Mouse (Mus musculus): ENCODE measurements at regions not wholly inside any gene's neighbourhood (a gene's known extent, or its start where the extent isn't known, plus 50 kb on each side); places are given as distances from the start of the nearest gene placed in this dataset.

DNA sequence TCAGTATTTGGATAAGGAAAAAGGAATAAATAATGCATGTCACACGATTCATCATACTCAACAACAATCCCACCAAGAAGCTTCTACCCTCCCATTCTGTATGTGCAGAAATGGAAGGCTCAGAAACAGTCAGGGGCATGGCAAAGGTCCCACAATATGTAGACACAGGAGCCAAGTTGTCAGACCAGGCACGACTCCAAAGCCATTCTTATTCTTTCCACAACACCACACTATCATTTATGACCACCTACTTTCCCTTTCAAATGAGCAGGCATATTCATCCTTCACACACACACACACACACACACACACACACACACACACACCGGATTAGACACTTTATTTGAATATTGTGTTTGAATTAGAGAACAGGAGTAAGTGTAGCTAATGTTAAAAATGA is 232.0 kb downstream of the Rab28 start:
- in situ Hi-C loops (cut with MboI, MseI) = no loop called here

GRCm38 (mm10) chr5:41445512-41446005 is 262.4 kb downstream of the Rab28 start:
- in situ Hi-C loops (cut with MboI, MseI) = no loop called here

DNA sequence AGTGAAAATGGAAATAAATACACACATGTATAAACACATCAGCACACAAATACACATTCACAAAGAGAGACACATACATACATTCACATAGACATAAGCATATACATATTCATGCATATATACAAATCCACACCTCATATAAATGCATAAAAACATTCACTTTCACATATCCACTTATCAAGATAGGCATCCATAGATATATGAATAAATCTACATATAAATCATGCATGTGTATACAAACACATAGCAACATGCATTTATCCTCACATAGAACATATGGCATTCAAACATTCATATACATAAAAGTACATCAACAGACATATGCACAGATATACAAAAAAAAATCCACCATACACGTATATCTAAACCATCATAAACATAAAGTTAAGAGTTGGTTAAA is 266.9 kb downstream of the Rab28 start:
- in situ Hi-C loops (cut with MboI, MseI) = no loop called here

DNA sequence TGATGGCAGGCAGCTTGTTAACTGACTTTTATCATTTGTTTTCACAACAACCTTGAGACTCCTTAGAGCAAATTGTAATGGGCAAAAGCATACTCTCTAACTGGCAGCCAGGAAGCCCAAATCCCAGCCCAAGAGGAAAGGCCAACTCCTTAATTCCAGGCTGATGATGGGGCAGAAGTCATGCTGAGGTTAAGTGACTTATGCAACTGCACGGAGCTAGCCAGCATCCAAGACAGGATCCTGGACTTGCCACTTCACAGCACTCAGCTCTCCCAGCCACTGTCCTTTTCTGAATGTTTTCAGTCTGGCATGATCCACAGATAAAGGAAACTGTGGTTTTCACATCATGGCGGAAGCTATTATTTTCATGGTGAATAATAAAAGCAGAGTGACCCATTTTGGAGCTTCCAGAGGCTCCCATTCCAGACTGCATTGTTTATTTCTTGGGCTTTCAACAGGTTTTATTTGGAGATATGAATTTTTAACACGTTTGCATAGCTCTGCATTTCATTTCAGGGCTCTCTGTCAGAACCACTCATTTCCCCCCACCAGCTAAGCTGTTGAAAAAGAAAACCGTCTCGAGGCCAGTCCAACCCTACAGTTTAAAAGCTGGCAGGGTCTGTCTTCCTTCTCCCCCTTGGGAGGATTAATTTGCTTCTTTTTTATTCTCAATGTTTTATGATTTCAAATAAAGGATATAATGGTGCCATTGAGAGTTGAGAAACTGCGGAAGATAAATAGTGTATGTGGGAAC is 288.7 kb downstream of the Rab28 start:
- in situ Hi-C loops (cut with MboI, MseI) = no loop called here

GRCm38 (mm10) chr5:41409070-41409668 is 298.8 kb downstream of the Rab28 start:
- in situ Hi-C loops (cut with MboI, MseI) = no loop called here

GRCm38 (mm10) chr5:41392802-41393234 is 315.1 kb downstream of the Rab28 start:
- in situ Hi-C loops (cut with MboI, MseI) = no loop called here

DNA sequence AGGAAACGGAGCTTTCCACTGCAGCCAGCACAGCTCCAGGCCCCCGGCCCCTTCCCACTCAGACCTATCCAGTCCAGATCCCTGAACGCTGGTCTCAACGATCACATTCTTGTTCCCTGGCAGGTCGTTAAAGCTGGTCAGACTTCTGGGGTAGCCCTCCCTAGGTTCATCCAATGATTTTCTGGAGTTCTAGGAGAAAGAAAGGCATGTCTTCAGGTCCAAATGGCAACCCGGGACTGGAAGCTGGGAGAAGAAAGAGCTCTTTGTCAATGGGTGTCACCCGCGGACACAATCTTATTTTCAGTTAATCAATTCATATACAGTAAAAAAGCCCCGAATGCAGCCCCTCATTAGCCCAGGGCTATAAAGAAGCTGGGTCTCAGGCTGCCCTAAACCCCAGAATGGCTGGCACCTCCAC is 315.8 kb downstream of the Rab28 start:
- in situ Hi-C loops (cut with MboI, MseI) = no loop called here

DNA sequence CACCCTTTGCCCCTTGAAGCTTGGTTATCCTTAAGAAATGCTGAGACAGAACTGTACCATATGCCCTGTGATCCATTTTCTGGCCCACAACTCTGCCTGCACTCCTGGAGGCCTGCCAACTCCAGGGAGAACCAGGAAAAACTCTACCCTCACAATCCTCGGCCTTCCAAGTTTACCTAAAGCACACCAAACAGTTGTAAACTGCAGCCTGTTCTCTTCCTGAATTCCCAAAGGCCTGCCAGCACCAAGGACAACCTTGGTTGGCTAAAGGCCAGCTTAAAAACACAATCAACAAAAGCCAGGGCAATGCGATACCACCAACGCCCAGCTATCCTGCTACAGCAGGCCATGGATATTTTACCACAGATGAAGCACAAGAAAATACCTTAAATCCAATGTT is 334.5 kb downstream of the Rab28 start:
- in situ Hi-C loops (cut with MboI, MseI) = no loop called here

DNA sequence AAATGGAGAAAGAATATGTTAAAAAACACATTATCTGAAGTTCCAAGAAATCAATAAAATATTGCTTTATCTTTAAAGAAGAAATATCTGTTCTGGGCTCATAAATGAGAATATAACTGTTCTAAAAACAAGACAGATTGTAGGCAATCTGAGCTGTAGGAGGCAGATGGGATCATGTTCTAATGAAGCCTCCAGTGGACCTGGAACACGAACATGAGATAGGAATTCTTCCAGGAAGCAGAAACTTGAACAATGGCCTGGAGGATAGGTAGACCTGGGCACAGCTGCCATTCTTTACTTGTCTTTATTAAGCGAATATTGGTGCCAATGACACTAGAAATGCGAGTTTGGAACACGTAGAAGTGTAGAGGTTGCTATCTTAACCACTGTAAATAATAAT is 336.5 kb downstream of the Rab28 start:
- in situ Hi-C loops (cut with MboI, MseI) = no loop called here

DNA sequence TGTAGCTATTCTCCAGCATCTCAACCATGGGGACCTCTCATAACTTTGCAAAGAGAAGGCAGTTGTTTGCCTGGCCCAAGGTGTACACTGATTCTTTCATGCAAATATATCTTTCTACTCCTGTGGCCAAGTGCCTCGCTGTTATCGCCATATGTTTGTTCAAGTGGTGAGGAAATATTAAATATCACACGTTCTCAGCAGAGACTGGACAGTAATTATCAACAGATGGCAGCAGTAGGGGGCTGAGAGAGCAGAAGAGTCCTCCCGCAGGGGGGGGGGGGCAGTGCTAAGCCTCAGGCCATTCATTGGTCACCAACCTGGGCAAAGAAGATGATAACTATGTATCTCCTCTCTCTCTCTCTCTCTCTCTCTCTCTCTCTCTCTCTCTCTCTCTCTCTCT is 337.6 kb downstream of the Rab28 start:
- in situ Hi-C loops (cut with MboI, MseI) = no loop called here

GRCm38 (mm10) chr5:41369907-41370306 is 338.1 kb downstream of the Rab28 start:
- in situ Hi-C loops (cut with MboI, MseI) = no loop called here

GRCm38 (mm10) chr5:41365883-41366282 is 342.1 kb downstream of the Rab28 start:
- in situ Hi-C loops (cut with MboI, MseI) = no loop called here

DNA sequence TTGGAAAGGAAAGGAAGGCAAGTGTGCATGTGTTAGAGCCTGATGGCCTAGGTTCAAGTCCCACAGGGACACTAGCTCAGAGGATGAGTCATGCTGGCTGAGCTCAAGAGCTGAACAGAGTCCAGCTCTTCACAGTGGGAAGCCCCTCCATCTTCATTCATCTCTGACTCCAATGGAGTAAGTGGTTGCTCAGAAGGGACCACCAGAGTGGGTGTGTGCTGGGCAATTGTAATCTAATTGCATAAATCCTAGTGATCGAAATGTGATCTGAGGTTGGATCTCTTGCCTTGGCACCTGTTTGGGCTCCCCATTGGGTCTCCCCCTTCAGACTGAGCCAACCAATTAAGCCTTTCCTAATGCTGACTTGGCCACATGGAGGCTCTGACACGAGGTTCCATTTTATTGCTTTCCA is 359.5 kb downstream of the Rab28 start:
- in situ Hi-C loops (cut with MboI, MseI) = no loop called here

- in situ Hi-C loops (cut with MboI, MseI) = no loop called here
These were observed 360.5 kb downstream of the Rab28 start for GRCm38 (mm10) chr5:41347416-41347815.

- in situ Hi-C loops (cut with MboI, MseI) = no loop called here
These were observed 367.4 kb downstream of the Rab28 start for GRCm38 (mm10) chr5:41340581-41340980.

DNA sequence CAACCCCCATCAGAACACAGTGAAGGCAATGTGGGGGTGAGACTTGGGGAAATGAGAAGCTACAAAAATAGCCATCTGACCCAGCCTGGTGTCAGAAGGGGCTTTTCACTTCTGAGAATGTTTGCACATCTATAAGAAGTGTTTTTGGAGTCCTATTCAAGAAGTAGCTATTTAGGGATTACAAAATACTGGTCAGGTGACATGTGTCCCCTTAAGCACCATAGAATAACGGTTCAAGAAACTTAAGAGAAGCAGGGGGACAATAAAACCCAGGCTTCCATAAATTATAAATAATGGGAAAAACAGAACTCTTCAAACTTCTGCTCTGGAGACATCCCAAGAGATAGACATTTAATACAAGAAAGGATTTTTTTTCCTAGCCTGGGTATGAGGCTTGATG is 411.5 kb downstream of the Rab28 start:
- in situ Hi-C loops (cut with MboI, MseI) = no loop called here

DNA sequence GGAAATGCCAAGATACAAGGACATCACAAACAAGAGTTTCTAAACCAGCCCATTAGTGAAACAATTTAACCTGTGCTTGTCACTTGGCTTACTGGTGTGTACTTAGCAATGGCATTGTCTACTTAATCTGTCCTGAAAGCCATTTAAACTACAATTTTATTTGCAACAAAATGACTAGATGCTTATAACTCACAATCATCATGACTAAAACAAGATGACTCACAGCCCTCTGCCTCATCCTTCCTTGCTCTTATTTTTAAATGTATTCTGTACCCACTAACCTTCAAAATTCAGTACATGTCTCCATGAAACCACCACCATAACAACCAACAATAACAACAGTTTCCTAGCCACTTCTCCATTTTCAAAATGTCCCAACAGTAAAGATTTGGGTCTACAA is 441.2 kb downstream of the Rab28 start:
- in situ Hi-C loops (cut with MboI, MseI) = loop anchor here (25.0 kb wide), 1 partner anchor 821 kb away; no protein-coding TSS in a partner anchor

DNA sequence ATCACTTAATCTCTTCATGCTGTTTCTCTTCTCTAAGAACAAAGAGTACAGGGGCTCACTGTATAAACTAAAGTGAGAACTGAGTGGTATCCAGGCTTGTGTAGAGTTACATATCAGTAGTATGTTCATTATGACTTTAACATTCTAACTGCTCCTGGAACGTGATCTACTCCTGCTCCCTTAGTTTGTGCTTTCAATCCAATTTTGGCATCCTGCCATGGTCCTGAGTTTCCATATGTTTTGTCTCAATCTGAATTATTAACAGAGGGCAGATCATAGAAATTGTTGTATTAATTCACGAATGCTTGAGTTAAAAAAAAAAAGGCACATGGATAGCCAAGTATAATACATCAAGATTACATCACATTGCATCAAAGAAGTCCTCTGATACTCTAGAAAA is 441.6 kb downstream of the Rab28 start:
- in situ Hi-C loops (cut with MboI, MseI) = loop anchor here (25.0 kb wide), 1 partner anchor 821 kb away; no protein-coding TSS in a partner anchor

GRCm38 (mm10) chr5:41261654-41262237 is 446.2 kb downstream of the Rab28 start:
- in situ Hi-C loops (cut with MboI, MseI) = loop anchor here (25.0 kb wide), 1 partner anchor 826 kb away; no protein-coding TSS in a partner anchor

Data from T-helper 1 cell (primary cell).